Mouse (Mus musculus): ENCODE measurements around the gene Cyp1a2.
A peak's percentile ranks its signal among the peaks of the same experiment; 100 is the strongest.
"Not testable (repeated sequence)": the region's sequence is repeated elsewhere in the genome, so short reads cannot be mapped to it uniquely, and the experiment has no call there.

Gene Cyp1a2

DNA sequence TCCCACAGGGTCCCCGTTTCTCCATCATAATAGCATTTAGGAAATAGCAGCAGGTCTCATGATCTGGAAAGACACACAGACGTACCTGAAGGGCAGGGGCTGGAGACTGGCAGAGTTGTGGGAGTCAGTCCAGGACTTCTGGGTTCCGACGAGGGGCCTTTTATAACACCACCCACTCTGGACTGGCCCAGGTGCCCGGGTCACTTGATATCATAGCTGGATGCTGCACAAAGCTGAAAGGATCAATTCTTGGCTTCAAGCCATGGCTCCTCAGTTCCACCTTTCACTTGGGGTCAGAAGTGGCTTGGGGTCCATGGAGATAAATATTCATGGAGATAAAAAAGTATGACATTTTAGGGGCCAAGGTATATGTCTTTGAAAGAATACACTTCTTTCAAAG lies at the start of gene Cyp1a2:
Gene Cyp1a2, minus strand, starts transcription at position 184 of the 400 bp plus-strand sequence.
- no peak for DNase-seq (ENCODE audit: extremely low spot score)

DNA sequence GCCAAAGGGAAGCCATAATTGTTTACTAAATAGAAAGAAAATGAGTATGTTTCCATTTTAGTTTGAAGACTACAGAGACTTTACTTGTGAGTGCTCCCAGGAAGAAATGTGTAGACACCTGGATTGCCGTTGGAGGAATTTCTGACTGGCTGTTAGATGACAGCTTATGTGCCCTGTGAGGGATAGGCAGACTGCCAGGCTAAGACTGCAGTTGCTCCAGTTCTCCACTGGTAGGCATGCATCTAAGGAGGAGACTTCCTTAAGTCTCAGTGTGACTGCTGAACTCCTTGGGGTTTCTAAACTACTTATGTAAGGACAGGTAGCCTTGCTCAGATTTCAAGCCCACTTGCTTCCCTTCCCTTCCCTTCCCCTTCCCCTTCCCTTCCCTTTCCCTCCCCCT lies 44.8 kb upstream of the Cyp1a2 start:
- DNase-seq (ENCODE audit: extremely low spot score): no peak

GRCm38 (mm10) chr9:57724701-57725100 lies 41.2 kb upstream of the Cyp1a2 start:
- DNase-seq (ENCODE audit: extremely low spot score): no peak

- no peak for DNase-seq (ENCODE audit: extremely low spot score)
These were observed 40.3 kb upstream of the Cyp1a2 start for GRCm38 (mm10) chr9:57723796-57724195.

DNA sequence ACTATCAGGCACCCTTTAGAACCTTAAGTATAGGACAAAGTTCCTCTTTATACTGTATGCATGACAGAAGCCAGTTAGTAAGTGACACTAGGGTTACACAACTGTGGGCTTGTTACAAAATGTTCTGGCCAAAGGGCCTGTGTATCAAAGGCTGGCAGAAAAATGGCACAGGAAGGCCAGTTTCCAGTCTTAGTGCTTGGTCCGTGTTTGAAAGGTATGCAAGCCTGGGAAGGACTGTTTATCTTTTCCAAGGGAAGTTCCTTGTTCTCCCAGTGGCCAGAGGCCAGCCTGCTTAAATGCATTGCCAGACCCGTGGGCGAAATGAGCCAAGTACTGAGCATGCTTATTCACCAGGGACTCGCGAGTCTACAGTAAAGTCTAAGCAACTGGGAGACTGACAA lies 39.8 kb upstream of the Cyp1a2 start:
- DNase-seq (ENCODE audit: extremely low spot score): no peak

DNA sequence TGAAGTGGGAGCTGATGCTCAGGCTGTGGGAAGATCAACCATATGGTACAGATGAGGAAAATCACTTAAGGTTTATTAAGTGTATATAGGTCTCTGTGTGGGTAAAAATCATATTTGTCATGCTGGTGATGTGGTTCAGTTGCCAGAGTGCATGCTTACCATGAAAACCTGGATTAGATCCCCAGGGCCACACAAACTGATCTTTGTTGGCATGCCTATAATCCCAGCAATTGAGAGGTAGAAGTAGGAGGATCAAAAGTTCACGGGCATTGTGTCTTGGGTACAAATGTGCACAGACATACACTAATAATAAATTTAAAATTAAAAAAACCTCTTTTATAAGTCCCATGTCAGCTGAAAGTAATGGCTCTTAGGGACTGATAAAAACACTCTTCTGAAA lies 38.9 kb upstream of the Cyp1a2 start:
- DNase-seq (ENCODE audit: extremely low spot score): no peak

- no peak for DNase-seq (ENCODE audit: extremely low spot score)
These were observed 37.2 kb upstream of the Cyp1a2 start for GRCm38 (mm10) chr9:57720736-57721135.

DNA sequence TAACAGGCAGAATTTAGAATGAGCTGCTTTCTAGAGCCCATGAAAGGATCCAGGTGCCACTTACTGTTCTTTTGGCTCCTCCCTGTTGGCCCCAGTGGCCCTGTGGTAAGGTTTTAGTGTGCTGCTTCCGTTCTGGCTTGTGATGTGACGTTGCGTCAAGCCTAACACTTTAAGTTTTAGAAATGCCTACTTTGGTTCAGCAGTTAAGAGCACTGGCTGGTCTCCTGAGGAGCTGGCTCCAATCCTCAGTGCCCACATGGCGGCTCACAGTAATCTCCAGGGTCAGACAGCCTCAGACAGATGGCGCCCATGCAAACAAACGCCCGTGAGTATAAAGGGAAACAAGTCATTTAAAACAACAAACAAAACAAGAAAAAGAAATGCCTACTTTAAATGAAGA lies 34.9 kb upstream of the Cyp1a2 start:
- no peak for DNase-seq (ENCODE audit: extremely low spot score)

DNA sequence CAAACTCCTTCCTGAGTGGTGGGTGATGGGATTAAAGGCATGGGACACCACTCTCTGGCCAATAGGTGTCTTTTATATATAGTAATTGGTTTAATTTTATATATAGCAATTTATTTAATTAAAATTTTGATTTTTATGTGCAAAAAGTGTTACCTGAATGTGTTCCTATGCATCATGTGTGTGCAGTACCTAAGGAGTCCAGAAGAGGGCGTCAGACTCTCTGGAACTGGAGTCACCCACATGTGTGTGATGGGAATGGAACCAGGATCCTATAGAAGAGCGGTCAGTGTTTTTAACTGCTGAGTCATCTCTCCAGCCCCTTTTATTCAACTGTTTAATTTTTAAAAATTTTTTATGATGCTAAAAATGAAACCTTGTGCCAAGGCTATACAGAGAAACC lies 28.7 kb upstream of the Cyp1a2 start:
- no peak for DNase-seq (ENCODE audit: extremely low spot score)

- DNase-seq (ENCODE audit: extremely low spot score): not testable (repeated sequence)
These were observed 26.7 kb upstream of the Cyp1a2 start for GRCm38 (mm10) chr9:57710214-57710613.

GRCm38 (mm10) chr9:57708720-57709274 lies 25.3 kb upstream of the Cyp1a2 start:
- no peak for DNase-seq (ENCODE audit: extremely low spot score)

- DNase-seq (ENCODE audit: extremely low spot score): peak; percentile 97
These were observed 24.7 kb upstream of the Cyp1a2 start, which contains the start of gene Edc3 for GRCm38 (mm10) chr9:57708068-57708719. Gene Edc3, plus strand, starts transcription at chr9:57708540.

DNA sequence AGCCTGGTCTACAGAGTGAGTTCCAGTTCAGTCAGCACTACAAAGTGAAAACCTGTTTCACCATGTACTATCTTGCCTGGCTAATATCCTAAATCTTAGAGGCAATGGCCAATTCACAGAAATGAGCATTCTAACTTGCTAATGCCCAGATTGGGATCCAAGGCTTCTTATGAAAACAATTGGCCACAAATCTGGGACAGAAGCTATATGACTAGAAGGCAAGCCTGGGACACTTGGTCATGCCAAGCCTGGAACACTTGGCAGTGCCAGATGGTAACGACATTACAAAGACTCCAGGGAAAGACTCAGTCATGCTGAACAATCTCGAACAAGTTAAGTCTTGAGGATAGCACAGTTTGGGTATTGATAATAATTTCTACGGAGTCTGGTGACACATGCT lies 23.0 kb upstream of the Cyp1a2 start:
- no peak for DNase-seq (ENCODE audit: extremely low spot score)

GRCm38 (mm10) chr9:57698466-57699150 lies 15.1 kb upstream of the Cyp1a2 start:
- no peak for DNase-seq (ENCODE audit: extremely low spot score)

DNA sequence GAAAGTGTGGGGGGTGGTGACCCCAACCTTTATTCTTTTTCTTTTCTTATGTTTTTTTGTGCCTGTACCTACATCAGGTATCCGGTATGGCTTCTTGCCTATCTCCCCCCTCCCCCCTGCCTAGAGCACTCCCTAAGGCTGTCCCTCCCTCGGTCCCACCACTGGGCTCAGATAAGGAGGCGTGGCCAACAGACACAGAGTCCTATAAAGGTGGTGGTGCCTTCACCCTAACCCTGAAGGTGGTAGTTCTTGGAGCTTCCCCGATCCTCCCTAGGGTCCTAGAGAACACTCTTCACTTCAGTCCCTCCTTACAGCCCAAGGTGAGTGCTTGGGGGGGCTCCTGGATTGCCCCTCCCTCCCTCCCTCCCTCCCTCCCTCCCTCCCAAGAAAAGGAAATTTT lies 13.9 kb upstream of the Cyp1a2 start:
- DNase-seq (ENCODE audit: extremely low spot score): no peak

DNA sequence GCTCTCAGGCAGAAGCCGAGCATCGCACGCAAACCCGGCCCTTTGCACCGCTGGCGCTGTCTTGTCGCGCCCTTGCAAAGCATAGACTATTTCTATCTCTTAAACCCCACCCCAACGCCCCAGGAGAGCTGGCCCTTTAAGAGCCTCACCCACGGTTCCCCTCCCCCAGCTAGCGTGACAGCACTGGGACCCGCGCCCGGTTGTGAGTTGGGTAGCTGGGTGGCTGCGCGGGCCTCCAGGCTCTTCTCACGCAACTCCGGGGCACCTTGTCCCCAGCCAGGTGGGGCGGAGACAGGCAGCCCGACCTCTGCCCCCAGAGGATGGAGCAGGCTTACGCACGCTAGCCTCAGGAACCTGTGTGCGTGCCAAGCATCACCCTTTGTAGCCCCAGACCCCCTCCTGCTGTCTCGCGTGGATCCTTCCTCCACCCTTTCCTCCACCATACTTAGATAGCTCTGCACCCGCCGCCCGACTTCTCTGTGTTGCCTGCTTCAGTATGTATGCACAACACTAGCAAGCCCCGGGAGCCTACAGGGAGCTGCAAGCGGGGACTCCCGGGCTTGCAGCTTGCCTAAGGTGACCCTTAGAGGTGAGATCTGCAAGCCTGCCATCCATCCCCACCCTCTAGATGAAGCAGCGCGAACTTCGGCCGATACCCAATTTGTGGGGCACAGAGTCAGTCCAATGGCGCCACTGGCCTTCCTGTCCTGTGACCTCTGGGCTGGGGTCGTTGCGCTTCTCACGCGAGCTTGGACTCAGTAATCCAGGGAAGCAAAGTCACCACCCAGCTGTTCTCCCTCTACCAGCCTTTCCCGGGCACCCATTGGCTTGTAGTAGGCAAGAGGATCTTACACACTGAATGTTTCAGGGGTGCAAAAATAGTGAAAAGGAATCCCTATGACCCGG lies 13.1 kb upstream of the Cyp1a2 start:
- DNase-seq (ENCODE audit: extremely low spot score): peak; percentile 37

DNA sequence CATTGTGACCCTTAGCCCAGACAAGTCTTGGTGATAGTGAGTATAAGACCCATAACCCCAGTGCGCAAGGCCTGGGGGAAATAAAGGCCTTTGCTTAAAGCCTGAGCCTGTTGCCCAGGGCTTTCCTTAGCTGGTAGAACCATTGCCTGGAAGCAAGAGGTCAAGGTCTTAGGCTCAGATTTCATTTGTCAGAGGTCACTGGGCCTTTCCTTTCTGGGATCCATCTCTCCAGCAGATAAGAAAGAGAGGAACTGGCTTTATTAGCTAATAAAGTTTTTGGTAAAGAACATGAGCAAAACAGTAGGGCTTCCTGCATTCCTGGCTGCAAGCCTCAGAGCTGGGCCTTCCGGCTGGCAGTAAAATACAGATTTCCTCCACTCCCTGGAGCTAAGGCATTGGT lies 10.6 kb upstream of the Cyp1a2 start:
- DNase-seq (ENCODE audit: extremely low spot score): no peak

DNA sequence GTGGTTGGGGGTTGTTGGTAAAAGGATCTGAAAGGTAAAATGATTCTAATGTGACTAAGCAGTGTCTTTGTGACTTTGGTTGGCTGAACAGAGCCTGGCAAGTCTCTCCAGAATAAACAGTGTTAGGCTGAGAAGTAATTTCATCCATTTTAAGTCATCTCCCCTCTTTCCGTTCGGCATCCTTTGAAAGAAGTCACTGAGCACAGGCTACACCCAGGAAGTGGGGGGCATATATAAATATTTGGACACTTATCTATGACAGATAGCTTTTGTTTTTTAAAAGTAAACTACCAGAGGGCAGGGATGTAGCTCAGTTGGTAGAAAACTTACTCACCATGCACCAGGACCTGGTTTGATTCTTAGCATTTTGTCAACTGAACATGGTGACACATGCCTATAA lies 5.1 kb upstream of the Cyp1a2 start:
- no peak for DNase-seq (ENCODE audit: extremely low spot score)

DNA sequence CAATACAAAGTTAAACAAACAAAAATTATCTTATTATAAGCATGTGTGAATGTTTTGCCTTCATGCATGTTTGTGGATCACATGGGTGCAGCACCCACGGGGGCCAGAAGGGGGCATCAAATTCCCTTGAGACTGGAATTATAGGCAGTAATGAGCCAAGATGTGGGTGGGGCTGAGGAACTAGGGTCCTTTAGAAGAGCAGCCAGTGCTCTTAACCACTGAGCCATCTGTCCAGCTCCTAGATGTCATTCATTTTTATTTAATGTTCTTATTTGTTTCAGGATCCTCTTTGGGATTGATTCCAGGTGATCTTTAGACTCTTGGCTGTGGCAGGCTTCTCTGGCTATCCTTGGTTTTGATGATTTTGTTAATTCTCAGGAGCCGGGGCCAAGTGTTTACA lies 4.7 kb upstream of the Cyp1a2 start:
- no peak for DNase-seq (ENCODE audit: extremely low spot score)

DNA sequence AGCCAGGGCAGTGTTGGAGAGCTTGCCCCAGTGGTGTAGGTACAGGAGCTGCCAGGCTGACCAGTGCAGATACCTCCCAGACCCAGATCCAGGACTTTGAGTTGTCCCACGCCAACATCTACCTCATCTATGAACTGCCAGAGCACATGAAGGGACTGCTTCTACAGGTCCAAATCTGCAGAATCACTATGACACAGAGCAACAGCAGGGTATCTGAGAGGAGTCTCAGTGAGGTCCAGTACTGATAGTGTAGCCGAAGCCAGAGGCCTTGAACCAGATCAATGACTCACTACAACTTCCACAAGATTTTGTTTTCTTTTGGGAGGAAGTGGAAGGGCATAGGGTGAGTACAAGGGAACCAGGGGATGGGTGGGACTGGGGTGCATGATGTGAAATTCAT lies 4.2 kb upstream of the Cyp1a2 start, which contains the start of gene Cyp1a1:
Gene Cyp1a1, plus strand, starts transcription at position 178 of the 400 bp plus-strand sequence.
- no peak for DNase-seq (ENCODE audit: extremely low spot score)

GRCm38 (mm10) chr9:57686011-57686410 lies 2.5 kb upstream of the Cyp1a2 start:
- no peak for DNase-seq (ENCODE audit: extremely low spot score)

GRCm38 (mm10) chr9:57681411-57681810 lies 2.1 kb downstream of the Cyp1a2 start:
- no peak for DNase-seq (ENCODE audit: extremely low spot score)
